Mouse (Mus musculus): ENCODE measurements around the gene Nsg1. TPM values are rescaled to one million over a fixed set of nuclear protein-coding genes. Genes with fewer than 3 reads are reported as not detected.

Nsg1 gene
- polyA plus RNA-seq, 1 experiment from 2014 or later = 367 TPM

GRCm38 (mm10) chr5:38187006-38187405 is 27.3 kb upstream of the Nsg1 start:
- no peak overlapping the region for H3K9ac ChIP-seq (replicated peaks; ENCODE audit: low read depth, low read length)
- H3K36me3 ChIP-seq (ENCODE audit: control insufficient read depth, insufficient read depth, low read length) = no peaks in the 10 kb centered on the region
- H3K9me3 ChIP-seq (ENCODE audit: control insufficient read depth, low read length) = no peaks in the 10 kb centered on the region
- 94% methylated on average over 2 of the region's 2 CpGs for WGBS
- no peak for ATAC-seq (ENCODE audit: low read depth)
- no peak overlapping the region for H3K4me3 ChIP-seq (ENCODE audit: low read depth, low read length)
- H3K4me1 ChIP-seq (ENCODE audit: control insufficient read depth, insufficient read depth, low read length) = no peaks in the 10 kb centered on the region
- H3K4me2 ChIP-seq (ENCODE audit: low read depth, low read length) = no peak overlapping the region
- no peaks in the 10 kb centered on the region for H3K27me3 ChIP-seq (ENCODE audit: control insufficient read depth, insufficient read depth, low read length)
- no peak overlapping the region for H3K27ac ChIP-seq (ENCODE audit: low read depth, low read length)

- H3K4me1 ChIP-seq (ENCODE audit: control insufficient read depth, insufficient read depth, low read length) = no peaks in the 10 kb centered on the region
- ATAC-seq (ENCODE audit: low read depth) = no peak
- H3K27ac ChIP-seq (ENCODE audit: low read depth, low read length) = no peak overlapping the region
- H3K4me2 ChIP-seq (ENCODE audit: low read depth, low read length) = no peak overlapping the region
- H3K9ac ChIP-seq (replicated peaks; ENCODE audit: low read depth, low read length) = no peak overlapping the region
- H3K9me3 ChIP-seq (ENCODE audit: control insufficient read depth, low read length) = no peaks in the 10 kb centered on the region
- H3K4me3 ChIP-seq (ENCODE audit: low read depth, low read length) = no peak overlapping the region
- H3K36me3 ChIP-seq (ENCODE audit: control insufficient read depth, insufficient read depth, low read length) = no peaks in the 10 kb centered on the region
- no peaks in the 10 kb centered on the region for H3K27me3 ChIP-seq (ENCODE audit: control insufficient read depth, insufficient read depth, low read length)
- 93% methylated on average over 6 of the region's 6 CpGs for WGBS
These were observed 25.1 kb upstream of the Nsg1 start for GRCm38 (mm10) chr5:38184688-38185285.

DNA sequence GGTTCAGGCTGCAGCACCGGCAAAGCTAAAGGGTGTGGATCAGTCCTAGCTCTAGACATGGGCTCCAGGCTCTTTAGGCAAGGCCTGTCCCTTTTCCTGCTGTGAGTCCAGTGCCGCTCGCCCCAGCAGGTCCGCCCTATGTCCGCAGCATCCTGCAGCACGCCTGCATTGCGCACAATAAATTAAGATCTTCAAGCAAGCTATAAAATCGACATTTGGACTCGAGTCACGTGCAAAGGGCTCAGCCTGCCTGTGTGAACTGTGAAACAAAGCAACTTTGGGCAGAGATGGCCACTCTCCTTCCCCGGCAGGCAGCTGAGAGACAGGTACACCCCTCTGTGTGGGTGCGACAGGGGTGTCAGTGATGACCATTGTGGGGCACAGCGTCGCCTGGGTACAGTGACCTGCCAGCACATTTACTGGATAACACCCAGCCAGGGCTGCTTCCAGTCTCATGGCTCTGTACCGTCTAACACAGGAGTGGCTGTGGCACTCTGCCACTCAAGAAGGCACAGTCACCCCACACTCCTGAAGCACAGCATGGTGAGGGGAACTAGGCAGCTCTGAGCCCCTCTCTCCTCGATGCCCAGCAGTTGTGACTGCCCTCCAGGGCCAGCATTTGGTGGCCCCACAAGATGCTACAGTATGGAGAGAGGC is 14.7 kb upstream of the Nsg1 start:
- H3K36me3 ChIP-seq (ENCODE audit: control insufficient read depth, insufficient read depth, low read length) = no peaks in the 10 kb centered on the region
- ATAC-seq (ENCODE audit: low read depth) = peak; percentile 77
- WGBS = 62% methylated on average over 16 of the region's 16 CpGs
- no peak overlapping the region for H3K4me3 ChIP-seq (ENCODE audit: low read depth, low read length)
- no peaks in the 10 kb centered on the region for H3K4me1 ChIP-seq (ENCODE audit: control insufficient read depth, insufficient read depth, low read length)
- H3K27ac ChIP-seq (ENCODE audit: low read depth, low read length) = no peak overlapping the region
- no peaks in the 10 kb centered on the region for H3K9me3 ChIP-seq (ENCODE audit: control insufficient read depth, low read length)
- H3K4me2 ChIP-seq (ENCODE audit: low read depth, low read length) = no peak overlapping the region
- H3K27me3 ChIP-seq (ENCODE audit: control insufficient read depth, insufficient read depth, low read length) = no peaks in the 10 kb centered on the region
- no peak overlapping the region for H3K9ac ChIP-seq (replicated peaks; ENCODE audit: low read depth, low read length)

GRCm38 (mm10) chr5:38173766-38174165 is 14.1 kb upstream of the Nsg1 start:
- WGBS = 64% methylated on average over 5 of the region's 5 CpGs
- Histone ChIP-seq H3K9ac (replicated peaks; ENCODE audit: low read depth, low read length) (no peak overlapping the region), H3K36me3 (ENCODE audit: control insufficient read depth, insufficient read depth, low read length) (no peaks in the 10 kb centered on the region), H3K4me2 (ENCODE audit: low read depth, low read length) (no peak overlapping the region), H3K9me3 (ENCODE audit: control insufficient read depth, low read length) (no peaks in the 10 kb centered on the region), H3K27me3 (ENCODE audit: control insufficient read depth, insufficient read depth, low read length) (no peaks in the 10 kb centered on the region), H3K4me3 (ENCODE audit: low read depth, low read length) (no peak overlapping the region), H3K4me1 (ENCODE audit: control insufficient read depth, insufficient read depth, low read length) (no peaks in the 10 kb centered on the region), H3K27ac (ENCODE audit: low read depth, low read length) (no peak overlapping the region)
- ATAC-seq (ENCODE audit: low read depth) = no peak

DNA sequence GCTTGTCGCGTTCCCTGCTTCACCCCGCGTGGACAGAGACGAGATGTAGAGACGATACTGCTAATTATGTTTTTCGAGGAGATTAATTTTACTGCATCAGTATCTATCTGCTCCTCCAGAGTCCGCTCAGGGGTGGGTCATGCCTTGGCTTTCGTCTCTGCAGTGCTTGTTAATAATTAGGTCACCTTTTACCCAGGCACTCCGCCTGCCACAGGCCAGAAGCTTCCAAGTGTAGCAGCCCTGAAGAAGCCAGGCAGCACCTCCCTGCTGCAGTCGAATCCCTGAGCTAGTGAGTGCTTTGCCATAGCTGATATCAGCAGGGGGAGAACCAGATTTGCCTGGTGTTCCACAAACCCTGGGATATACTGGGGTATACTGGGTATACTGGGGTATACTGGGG is 8.8 kb upstream of the Nsg1 start:
- H3K4me1 ChIP-seq (ENCODE audit: control insufficient read depth, insufficient read depth, low read length) = no peaks in the 10 kb centered on the region
- no peak overlapping the region for H3K27ac ChIP-seq (ENCODE audit: low read depth, low read length)
- 79% methylated on average over 11 of the region's 11 CpGs for WGBS
- H3K9me3 ChIP-seq (ENCODE audit: control insufficient read depth, low read length) = no peaks in the 10 kb centered on the region
- H3K9ac ChIP-seq (replicated peaks; ENCODE audit: low read depth, low read length) = no peak overlapping the region
- H3K27me3 ChIP-seq (ENCODE audit: control insufficient read depth, insufficient read depth, low read length) = no peaks in the 10 kb centered on the region
- H3K4me2 ChIP-seq (ENCODE audit: low read depth, low read length) = no peak overlapping the region
- no peak for ATAC-seq (ENCODE audit: low read depth)
- H3K4me3 ChIP-seq (ENCODE audit: low read depth, low read length) = no peak overlapping the region
- no peaks in the 10 kb centered on the region for H3K36me3 ChIP-seq (ENCODE audit: control insufficient read depth, insufficient read depth, low read length)

GRCm38 (mm10) chr5:38158947-38159633 is 617 bp downstream of the Nsg1 start:
- Histone ChIP-seq H3K4me2 (ENCODE audit: low read depth, low read length) (peak overlapping the region; percentile 89), H3K27me3 (ENCODE audit: control insufficient read depth, insufficient read depth, low read length) (no peaks in the 10 kb centered on the region), H3K36me3 (ENCODE audit: control insufficient read depth, insufficient read depth, low read length) (peaks cover 30% of the 10 kb centered on the region), H3K9me3 (ENCODE audit: control insufficient read depth, low read length) (no peaks in the 10 kb centered on the region), H3K4me1 (ENCODE audit: control insufficient read depth, insufficient read depth, low read length) (peaks cover 41% of the 10 kb centered on the region), H3K9ac (replicated peaks; ENCODE audit: low read depth, low read length) (peak overlapping the region; percentile 99), H3K4me3 (ENCODE audit: low read depth, low read length) (peak overlapping the region; percentile 95), H3K27ac (ENCODE audit: low read depth, low read length) (peak overlapping the region; percentile 95)
- WGBS = 0% methylated on average over 72 of the region's 79 CpGs
- peak; percentile 84 for ATAC-seq (ENCODE audit: low read depth)

GRCm38 (mm10) chr5:38158501-38158946 is 1.2 kb downstream of the Nsg1 start:
- H3K4me3 ChIP-seq (ENCODE audit: low read depth, low read length) = peak overlapping the region; percentile 95
- peaks cover 36% of the 10 kb centered on the region for H3K36me3 ChIP-seq (ENCODE audit: control insufficient read depth, insufficient read depth, low read length)
- H3K9ac ChIP-seq (replicated peaks; ENCODE audit: low read depth, low read length) = peak overlapping the region; percentile 99
- peak; percentile 58 for ATAC-seq (ENCODE audit: low read depth)
- peaks cover 46% of the 10 kb centered on the region for H3K4me1 ChIP-seq (ENCODE audit: control insufficient read depth, insufficient read depth, low read length)
- peak overlapping the region; percentile 95 for H3K27ac ChIP-seq (ENCODE audit: low read depth, low read length)
- H3K27me3 ChIP-seq (ENCODE audit: control insufficient read depth, insufficient read depth, low read length) = no peaks in the 10 kb centered on the region
- 0% methylated on average over 17 of the region's 17 CpGs for WGBS
- H3K4me2 ChIP-seq (ENCODE audit: low read depth, low read length) = peak overlapping the region; percentile 89
- no peaks in the 10 kb centered on the region for H3K9me3 ChIP-seq (ENCODE audit: control insufficient read depth, low read length)

DNA sequence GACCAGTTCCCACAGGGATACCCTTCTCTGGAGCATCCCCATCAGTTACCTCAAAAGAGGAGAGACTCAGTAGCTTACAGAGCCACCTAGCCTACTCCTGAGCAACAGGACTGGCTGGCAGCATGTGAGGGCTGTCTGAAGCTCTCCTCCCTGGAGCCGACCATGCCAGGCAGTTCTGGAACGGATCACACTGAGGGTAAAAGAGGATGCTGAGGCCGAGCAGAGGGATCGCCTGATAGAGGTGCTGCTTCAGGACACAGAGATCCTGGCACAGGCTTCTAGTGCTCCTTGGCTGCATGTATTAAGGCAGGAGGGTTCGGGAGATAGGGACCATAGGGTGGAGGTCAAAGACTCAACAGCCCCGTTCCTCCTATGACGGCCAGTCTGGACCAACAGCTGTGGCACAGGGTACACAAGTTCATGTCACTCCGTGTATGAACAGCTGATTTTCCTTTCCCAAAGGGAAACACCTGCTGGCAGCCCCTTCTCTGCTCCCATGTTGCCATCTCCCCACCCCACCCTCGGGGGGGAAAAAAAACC is 2.2 kb downstream of the Nsg1 start:
- Histone ChIP-seq H3K27ac (ENCODE audit: low read depth, low read length) (peak overlapping the region; percentile 95), H3K4me2 (ENCODE audit: low read depth, low read length) (peak overlapping the region; percentile 89), H3K9me3 (ENCODE audit: control insufficient read depth, low read length) (no peaks in the 10 kb centered on the region), H3K9ac (replicated peaks; ENCODE audit: low read depth, low read length) (peak overlapping the region; percentile 99), H3K4me3 (ENCODE audit: low read depth, low read length) (peak overlapping the region; percentile 95), H3K36me3 (ENCODE audit: control insufficient read depth, insufficient read depth, low read length) (peaks cover 45% of the 10 kb centered on the region), H3K27me3 (ENCODE audit: control insufficient read depth, insufficient read depth, low read length) (no peaks in the 10 kb centered on the region), H3K4me1 (ENCODE audit: control insufficient read depth, insufficient read depth, low read length) (peaks cover 56% of the 10 kb centered on the region)
- no peak for ATAC-seq (ENCODE audit: low read depth)
- WGBS = 42% methylated on average over 9 of the region's 9 CpGs

GRCm38 (mm10) chr5:38153636-38154035 is 6.1 kb downstream of the Nsg1 start:
- H3K4me3 ChIP-seq (ENCODE audit: low read depth, low read length) = no peak overlapping the region
- 93% methylated on average over 5 of the region's 5 CpGs for WGBS

More at GRCm38 (mm10) chr5:38153636-38154035, 6.1 kb downstream of the Nsg1 start:
- Histone ChIP-seq H3K36me3 (ENCODE audit: control insufficient read depth, insufficient read depth, low read length) (peaks cover 77% of the 10 kb centered on the region), H3K4me1 (ENCODE audit: control insufficient read depth, insufficient read depth, low read length) (peaks cover 68% of the 10 kb centered on the region), H3K4me2 (ENCODE audit: low read depth, low read length) (peak overlapping the region; percentile 32; the same call in 1 of the 2 replicates), H3K9ac (replicated peaks; ENCODE audit: low read depth, low read length) (peak overlapping the region; percentile 25; the same call in 1 of the 2 replicates), H3K27ac (ENCODE audit: low read depth, low read length) (no peak overlapping the region), H3K27me3 (ENCODE audit: control insufficient read depth, insufficient read depth, low read length) (no peaks in the 10 kb centered on the region), H3K9me3 (ENCODE audit: control insufficient read depth, low read length) (no peaks in the 10 kb centered on the region)
- no peak for ATAC-seq (ENCODE audit: low read depth)

All from neural tube, embryonic 14.5 days (tissue).